Mouse (Mus musculus) embryonic stem cell, embryonic (primary cell): ENCODE measurements around the gene Kdm2b.

Experiments used
- CTCF ChIA-PET, 4 experiments: fragments of 300-600 bp in 2 of 4; fragments of 350-600 bp in 2 of 4; sonication (Branson Sonifier 250); formaldehyde crosslinking; loops; one replicate each; lab custom pipeline; 2022; ENCODE audit warnings: inconsistent platforms in 2 of 4; lab: Charles Lee
- POLR2A ChIA-PET, 4 experiments: fragments of 300-600 bp in 2 of 4; fragments of 350-600 bp in 2 of 4; sonication (Branson Sonifier 250); formaldehyde crosslinking; loops; one replicate each; lab custom pipeline; 2022; ENCODE audit warnings: antibody characterized with exemption in 4 of 4, inconsistent platforms in 1 of 4; lab: Charles Lee

The Kdm2b gene

DNA sequence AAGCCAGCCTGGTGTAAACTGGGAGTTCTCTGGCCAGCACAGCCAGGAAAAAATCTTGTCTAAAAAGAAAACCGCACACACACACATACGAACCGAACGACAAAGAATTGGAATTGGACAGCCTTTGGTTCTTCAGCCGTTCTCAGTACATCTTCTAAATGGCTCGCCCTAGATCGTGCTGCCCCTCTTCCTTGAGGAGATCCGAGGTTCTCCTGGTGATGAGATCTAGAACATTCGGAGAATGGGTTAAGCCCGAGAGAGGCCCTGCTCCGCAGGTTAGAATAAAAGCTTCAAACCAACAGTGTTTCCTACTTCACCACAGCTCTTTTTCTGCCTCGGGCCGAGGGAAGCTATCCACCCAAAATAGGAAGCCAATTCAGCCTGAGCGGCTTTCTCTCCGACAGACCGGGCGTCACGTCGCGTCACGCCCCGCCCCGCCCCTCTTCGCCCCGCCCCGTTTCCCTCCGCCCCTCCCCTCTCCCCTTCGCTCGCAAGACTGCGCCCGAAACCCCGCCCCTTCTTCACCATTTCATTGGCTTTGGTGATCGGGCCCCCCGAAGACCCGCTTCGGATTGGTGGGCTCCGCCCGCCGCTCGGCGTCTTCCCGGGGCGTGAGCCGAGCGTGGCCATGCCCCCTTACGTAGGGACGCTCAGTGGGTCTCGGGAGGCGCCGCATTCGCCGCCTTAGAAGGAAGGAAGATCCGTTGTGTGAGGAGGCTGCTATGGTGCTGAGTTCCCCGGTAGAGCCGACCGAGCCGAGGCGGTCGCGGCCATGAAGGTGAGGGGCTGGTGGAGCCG is 139.9 kb downstream of the Kdm2b start, which contains the start of gene Rnf34:
Gene Rnf34 (plus strand): TSS at position 528 of the 798 bp plus-strand sequence.
- CTCF ChIA-PET, result interaction anchor here in 3 of 4 experiments (0.6 to 1.3 kb wide), 7 partner anchors 26 to 123 kb away, joined by 3 to 5 read pairs (median 3); no protein-coding TSS in a partner anchor
- POLR2A ChIA-PET, result interaction anchor here (0.6 to 2.6 kb wide), 35 partner anchors 10 to 300 kb away, joined by 3 to 23 read pairs (median 4); partner anchors contain the start of gene Anapc5 (in 3 of the 4)

GRCm38 (mm10) chr5:122843799-122844198 is 145.8 kb downstream of the Kdm2b start:
- POLR2A ChIA-PET, result interaction anchor here in 3 of 4 experiments (0.6 to 1.9 kb wide), 5 partner anchors 18 to 26 kb away, joined by 3 to 5 read pairs (median 3); partner anchors contain the start of gene Anapc5 (in 1 of the 3)

GRCm38 (mm10) chr5:122841126-122841525 is 148.5 kb downstream of the Kdm2b start:
- CTCF ChIA-PET, result interaction anchor here in 2 of 4 experiments (0.6 to 0.8 kb wide), 2 partner anchors 30 to 102 kb away, joined by 3 read pairs; no protein-coding TSS in a partner anchor
- POLR2A ChIA-PET, result interaction anchor here in 2 of 4 experiments (1.1 to 9.3 kb wide), 5 partner anchors 8 to 18 kb away, joined by 3 to 112 read pairs (median 4); partner anchors contain the start of genes Anapc5 (in 1 of the 2) and Rnf34 (in 1 of the 2)

More at GRCm38 (mm10) chr5:122843799-122844198, 145.8 kb downstream of the Kdm2b start:
- CTCF ChIA-PET, result interaction anchor here in 1 of 4 experiments (0.6 kb wide), 1 partner anchor 30 kb away, joined by 3 read pairs; no protein-coding TSS in a partner anchor

DNA sequence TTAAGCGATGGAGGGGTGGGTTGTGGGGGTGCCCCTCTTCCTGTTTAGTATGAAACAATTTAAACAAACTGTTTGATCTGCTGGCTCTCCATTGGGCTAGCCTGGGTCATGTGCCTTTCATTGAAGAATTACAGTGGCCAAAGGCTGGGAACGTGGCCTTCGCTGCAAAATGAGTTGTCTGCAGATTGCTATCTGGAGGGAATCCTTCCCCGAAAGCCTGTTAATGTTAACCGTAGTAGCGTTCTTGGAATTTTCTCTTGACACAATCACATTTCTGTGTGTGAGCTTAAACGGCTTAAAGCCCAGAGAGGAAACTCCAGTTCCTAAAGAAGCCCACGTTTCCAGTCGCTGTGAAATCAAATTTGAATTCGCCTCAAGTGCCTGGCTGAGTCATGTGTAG is 156.6 kb downstream of the Kdm2b start:
- POLR2A ChIA-PET, result interaction anchor here in 2 of 4 experiments (0.7 to 9.3 kb wide), 13 partner anchors 8 to 417 kb away, joined by 3 to 112 read pairs (median 4); partner anchors contain the start of genes Anapc5 (in 1 of the 2), P2rx4 (in 1 of the 2) and Rnf34 (in 1 of the 2)
- CTCF ChIA-PET, result interaction anchor here in 3 of 4 experiments (0.7 to 1.2 kb wide), 5 partner anchors 21 to 810 kb away, joined by 3 to 12 read pairs (median 5); no protein-coding TSS in a partner anchor

DNA sequence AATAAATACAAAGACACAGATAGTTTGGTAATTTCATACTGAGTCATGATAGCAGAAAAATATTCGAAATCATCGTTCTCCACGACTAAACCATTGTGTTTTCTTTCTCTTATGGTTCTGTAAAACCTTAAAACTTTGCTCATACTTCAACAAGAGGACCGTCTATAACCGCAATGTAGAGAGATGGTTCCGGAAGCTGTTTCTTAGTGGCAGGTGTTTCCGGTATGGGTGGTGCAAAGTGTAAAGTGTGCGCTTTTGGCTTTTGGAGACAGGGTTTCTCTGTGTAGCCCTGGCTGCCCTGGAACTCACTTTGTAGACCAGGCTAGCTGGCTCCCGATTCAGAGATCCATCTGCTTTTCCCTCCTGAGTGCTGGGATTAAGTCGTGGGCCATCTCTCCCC is 157.1 kb downstream of the Kdm2b start:
- ChIA-PET POLR2A (interaction anchor here in 2 of 4 experiments (0.7 to 9.3 kb wide), 13 partner anchors 9 to 417 kb away, joined by 3 to 112 read pairs (median 4); partner anchors contain the start of genes Anapc5 (in 1 of the 2), P2rx4 (in 1 of the 2) and Rnf34 (in 1 of the 2)), CTCF (interaction anchor here in 3 of 4 experiments (0.7 to 1.2 kb wide), 5 partner anchors 20 to 809 kb away, joined by 3 to 12 read pairs (median 5); no protein-coding TSS in a partner anchor)

- CTCF ChIA-PET, result interaction anchor here in 3 of 4 experiments (0.5 to 3.5 kb wide), 17 partner anchors 13 to 745 kb away, joined by 3 to 14 read pairs (median 4); partner anchors contain the start of gene Orai1 (in 1 of the 3)
- POLR2A ChIA-PET, result interaction anchor here (0.5 to 17.3 kb wide), 58 partner anchors 8 to 982 kb away, joined by 3 to 296 read pairs (median 4); partner anchors contain the start of genes Orai1 (in 2 of the 4), Rnf34 (in 2 of the 4), P2rx4 (in 1 of the 4) and Tctn1 (in 1 of the 4)
Observed at GRCm38 (mm10) chr5:122825099-122825498, 164.5 kb downstream of the Kdm2b start.

DNA sequence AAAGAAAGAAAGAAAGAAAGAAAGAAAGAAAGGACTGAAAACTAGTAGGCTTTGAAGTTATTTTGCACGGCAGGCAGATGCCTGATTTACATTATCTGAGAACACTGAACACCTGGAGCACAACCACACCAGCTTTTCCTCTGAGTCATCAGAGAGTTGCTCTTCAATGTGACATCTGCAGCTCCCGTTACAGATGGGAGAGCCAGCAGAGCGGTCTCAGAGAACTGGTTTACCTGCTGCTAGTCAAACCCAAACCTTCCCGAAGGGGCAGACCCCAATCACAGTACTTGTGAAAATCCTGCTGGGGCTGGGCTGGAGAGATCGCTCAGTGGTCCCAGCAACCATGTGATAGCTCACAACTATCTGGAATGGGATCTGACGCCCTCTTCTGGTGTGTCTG is 165.2 kb downstream of the Kdm2b start:
- POLR2A ChIA-PET, result interaction anchor here (0.6 to 17.3 kb wide), 48 partner anchors 8 to 1316 kb away, joined by 3 to 296 read pairs (median 4); partner anchors contain the start of genes Orai1 (in 2 of the 4), Rnf34 (in 2 of the 4), Kdm2b (in 1 of the 4) and P2rx4 (in 1 of the 4)
- CTCF ChIA-PET, result interaction anchor here in 3 of 4 experiments (0.6 to 3.5 kb wide), 18 partner anchors 12 to 248 kb away, joined by 3 to 14 read pairs (median 4); partner anchors contain the start of genes Orai1 (in 1 of the 3) and Rnf34 (in 1 of the 3)

DNA sequence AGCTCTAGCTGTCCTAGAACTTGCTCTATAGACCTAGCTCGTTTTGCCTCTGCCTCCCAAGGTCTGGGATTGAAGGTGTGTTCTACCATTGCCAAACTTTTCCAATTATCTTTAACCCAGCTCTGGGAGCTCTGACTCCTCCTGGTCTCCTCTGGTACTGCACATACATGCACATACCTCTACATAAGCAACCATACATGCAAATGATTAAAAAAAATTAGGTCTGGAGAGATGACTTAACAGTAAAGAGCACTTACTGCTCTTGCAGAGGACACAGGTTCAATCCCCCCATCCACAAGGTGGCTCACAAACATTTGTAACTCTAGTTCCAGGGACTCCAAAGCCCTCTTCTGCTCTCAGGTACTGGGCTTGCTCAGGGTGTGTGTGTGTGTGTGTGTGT is 165.6 kb downstream of the Kdm2b start:
- ChIA-PET POLR2A (interaction anchor here (0.5 to 17.3 kb wide), 31 partner anchors 9 to 1316 kb away, joined by 3 to 296 read pairs (median 4); partner anchors contain the start of genes Orai1 (in 2 of the 4), Kdm2b (in 1 of the 4) and Rnf34 (in 1 of the 4)), CTCF (interaction anchor here (0.5 to 3.5 kb wide), 22 partner anchors 12 to 344 kb away, joined by 3 to 14 read pairs (median 4); partner anchors contain the start of genes Orai1 (in 1 of the 4) and Rnf34 (in 1 of the 4))

DNA sequence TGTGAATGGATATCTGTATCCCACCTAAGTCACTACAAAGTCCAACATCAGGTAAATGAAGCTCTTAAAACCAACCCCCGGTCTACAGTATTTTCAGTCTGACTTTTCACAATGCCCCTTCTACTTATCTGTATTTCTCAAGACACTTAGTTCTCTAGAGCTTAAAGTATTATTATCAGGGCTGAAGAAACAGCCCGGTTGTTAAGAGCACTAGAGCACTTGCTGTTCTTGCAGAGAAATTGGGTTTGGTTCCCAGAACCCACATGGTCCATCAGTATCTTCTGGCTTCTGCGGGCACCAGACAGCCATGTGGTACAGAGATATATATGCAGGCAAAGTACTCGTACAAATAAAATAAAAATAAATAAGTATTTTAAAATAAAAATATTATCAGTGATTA is 167.2 kb downstream of the Kdm2b start:
- POLR2A ChIA-PET, result interaction anchor here in 2 of 4 experiments (0.7 to 17.3 kb wide), 29 partner anchors 8 to 383 kb away, joined by 3 to 296 read pairs (median 5); partner anchors contain the start of genes Rnf34 (in 2 of the 2) and P2rx4 (in 1 of the 2)
- CTCF ChIA-PET, result interaction anchor here (0.6 to 3.5 kb wide), 5 partner anchors 11 to 97 kb away, joined by 3 to 14 read pairs (median 4); no protein-coding TSS in a partner anchor

DNA sequence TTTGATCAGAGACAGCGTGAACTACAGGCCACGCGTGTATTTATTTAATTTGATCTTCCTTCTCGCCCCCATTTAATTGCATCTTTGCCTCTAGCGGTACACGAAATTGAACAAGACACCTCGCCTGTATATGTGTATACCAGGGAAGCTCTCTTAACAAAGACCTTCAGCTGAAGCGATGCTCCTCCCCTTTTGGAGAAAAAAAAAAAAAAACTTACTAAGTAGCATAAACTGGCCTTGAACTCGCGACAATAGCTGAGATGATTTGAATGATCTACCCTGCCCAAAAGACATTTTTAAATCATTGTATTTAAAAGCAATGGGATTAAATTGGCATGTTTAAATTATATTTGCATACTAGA is 168.1 kb downstream of the Kdm2b start:
- ChIA-PET POLR2A (interaction anchor here in 3 of 4 experiments (0.6 to 17.3 kb wide), 43 partner anchors 7 to 1605 kb away, joined by 3 to 296 read pairs (median 5); partner anchors contain the start of genes P2rx4 (in 2 of the 3), Rnf34 (in 2 of the 3), Kntc1 (in 1 of the 3) and Orai1 (in 1 of the 3)), CTCF (interaction anchor here in 2 of 4 experiments (0.6 to 1.9 kb wide), 7 partner anchors 10 to 421 kb away, joined by 3 to 23 read pairs (median 3); no protein-coding TSS in a partner anchor)

DNA sequence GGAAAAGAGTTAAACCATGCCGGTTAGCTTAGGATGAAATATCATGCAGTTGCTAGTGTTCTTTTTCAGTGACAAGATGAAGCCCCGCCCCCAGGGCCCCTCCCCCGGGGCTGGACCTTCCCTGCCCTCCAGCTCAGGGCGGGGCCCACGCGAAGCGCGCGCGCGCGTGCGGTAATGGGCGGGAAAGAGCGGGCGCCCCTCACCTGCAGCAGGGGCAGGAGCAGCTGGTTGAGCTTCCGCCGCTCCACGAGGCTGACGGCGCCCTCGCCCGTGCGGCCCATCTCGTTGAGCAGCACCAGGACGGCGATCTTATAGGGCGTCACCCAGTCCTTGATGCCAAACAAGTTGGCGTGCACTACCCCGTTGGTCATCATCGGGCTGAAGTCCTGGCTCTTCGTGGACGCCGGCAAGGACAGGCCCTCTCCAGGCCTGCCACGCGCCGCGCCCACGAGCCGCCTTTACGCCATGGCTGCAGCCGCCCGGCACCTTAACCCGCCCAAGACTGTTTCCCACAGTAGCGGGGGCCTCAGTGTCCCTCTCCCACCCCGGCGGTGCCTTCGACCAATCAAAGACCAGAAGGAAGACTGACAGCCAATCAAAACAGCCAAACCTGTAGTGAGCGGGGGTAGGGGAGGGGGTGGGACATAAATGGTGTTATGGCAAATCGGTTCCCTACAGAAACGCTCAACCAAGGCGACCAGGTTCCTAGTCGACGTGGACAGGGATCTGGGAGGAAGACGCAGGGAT is 168.7 kb downstream of the Kdm2b start, which contains the start of gene Anapc5:
Gene Anapc5 (minus strand): TSS at position 563 of the 747 bp plus-strand sequence.
- CTCF ChIA-PET, result interaction anchor here (0.6 to 1.9 kb wide), 15 partner anchors 9 to 700 kb away, joined by 3 to 23 read pairs (median 3); no protein-coding TSS in a partner anchor
- POLR2A ChIA-PET, result interaction anchor here (0.6 to 17.3 kb wide), 81 partner anchors 7 to 1606 kb away, joined by 3 to 296 read pairs (median 4); partner anchors contain the start of genes Rnf34 (in 4 of the 4), Fam216a (in 1 of the 4), Kntc1 (in 1 of the 4) and Orai1 (in 1 of the 4)
